Mouse (Mus musculus) spleen, adult 2 months (tissue): ENCODE measurements around the gene Ece1.

Experiments used
- CTCF ChIP-seq: fragments of 200-500 bp; IDR thresholded peaks from 2 replicates; pipeline ENCODE4 v1.5.1; 2011; ENCODE audit warnings: mild to moderate bottlenecking, inconsistent platforms; ENCODE audit not compliant: insufficient read depth, insufficient read length, insufficient replicate concordance; ENCODE audit errors: extremely low read depth
- POLR2A ChIP-seq: fragments of 200-500 bp; IDR thresholded peaks from 2 replicates; pipeline ENCODE4 v1.6.1; 2011; ENCODE audit warnings: low read depth, low read length, inconsistent platforms

DNA sequence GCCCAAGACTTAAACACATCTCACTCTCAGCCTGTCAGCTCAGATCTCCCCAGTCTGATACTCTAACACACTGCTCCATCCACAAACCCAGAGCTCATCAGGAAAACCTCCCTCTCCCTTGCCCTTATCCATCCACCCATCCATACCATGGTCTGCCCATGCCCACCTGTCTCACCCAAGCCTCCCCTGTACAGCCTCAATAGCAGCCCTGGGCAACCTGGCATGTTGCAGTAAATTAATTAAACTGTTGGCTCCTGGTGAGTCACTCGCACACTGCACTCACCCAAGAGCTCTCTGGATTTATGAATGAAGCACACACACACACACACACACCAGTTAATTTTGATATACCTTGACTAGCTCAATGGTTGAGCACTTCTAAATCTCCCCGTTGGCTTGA is 23.2 kb upstream of the Ece1 start:
- no peak for TF ChIP-seq POLR2A
- no peak for TF ChIP-seq CTCF
